ENCODE assay signal across 11 mouse cellular contexts in the genomic region with DNA sequence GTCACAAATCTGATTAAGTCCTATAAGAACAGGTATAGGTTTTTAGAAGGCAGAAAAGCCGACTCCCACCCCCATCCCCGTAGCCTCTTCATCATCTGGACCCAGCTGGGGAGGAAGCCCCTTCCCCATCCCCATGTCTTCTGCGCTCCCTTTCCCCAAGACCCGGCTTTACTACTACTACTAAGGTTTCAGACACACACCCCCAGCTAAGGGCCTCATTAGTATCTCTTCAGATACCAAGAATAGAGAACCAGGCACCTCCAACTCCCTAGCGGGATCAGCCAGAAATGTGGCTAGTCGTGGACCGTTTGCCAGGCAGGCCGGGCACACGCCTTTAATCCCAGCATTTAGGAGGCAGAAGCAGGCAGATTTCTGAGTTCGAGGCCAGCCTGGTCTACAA. TPM values are rescaled to one million over a fixed set of nuclear protein-coding genes. Genes with fewer than 3 reads are reported as not detected.
DNase-seq lines count a peak whose midpoint lies in the region; ATAC-seq and TF ChIP-seq lines count a peak whose summit lies in the region.
"Had no signal": no experiment of that assay in that cellular context is flagged by ENCODE, and none has a peak within 500 bp of the region (broad histone marks: within the 10 kb centered on the region; RNA-seq: fewer than 3 reads in every experiment).

No protein-coding gene starts in this region.

- H3K4me3 ChIP-seq in heart, embryonic 13.5 days = peak overlapping the region; percentile 44; the same call in 1 of the 2 replicates
- H3K4me3 ChIP-seq in stomach, embryonic 14.5 days (ENCODE audit: low read depth, low read length) = no peak overlapping the region
- no peak overlapping the region for H3K4me3 ChIP-seq in stomach, postnatal 0 days (ENCODE audit: low read depth, low read length)
- H3K4me3 ChIP-seq in heart, embryonic 15.5 days = no peak overlapping the region
- no peak overlapping the region for H3K4me3 ChIP-seq in stomach, embryonic 15.5 days (replicated peaks)

- peak overlapping the region; percentile 73 for H3K27ac ChIP-seq in heart, embryonic 13.5 days (replicated peaks)
- H3K27ac ChIP-seq in stomach, embryonic 14.5 days (ENCODE audit: low read length) = 0 out of 2 replicates have a peak overlapping the region, but pooled peaks have one; percentile 0
- H3K27ac ChIP-seq in stomach, postnatal 0 days (replicated peaks) = no peak overlapping the region
- H3K27ac ChIP-seq in heart, embryonic 15.5 days = peak overlapping the region; percentile 76
- H3K27ac ChIP-seq in stomach, embryonic 15.5 days = peak overlapping the region; percentile 80; the same call in 1 of the 2 replicates
- H3K27ac ChIP-seq: midbrain, embryonic 12.5 days had no signal

- no peak for DNase-seq in heart, adult 9 months (ENCODE audit: low spot score in 2 of 2)
- DNase-seq in stomach, postnatal 0 days (ENCODE audit: low spot score) = no peak
- no peak for DNase-seq in adrenal gland, postnatal 14 days

- ATAC-seq in heart, embryonic 13.5 days (ENCODE audit: extremely low read depth, insufficient number of reproducible peaks, low FRiP score, low TSS enrichment) = no peak
- ATAC-seq in stomach, embryonic 14.5 days (ENCODE audit: insufficient number of reproducible peaks, insufficient read depth, low FRiP score, low read depth) = no peak
- ATAC-seq in stomach, postnatal 0 days (ENCODE audit: low FRiP score, low TSS enrichment) = no peak
- no peak for ATAC-seq in heart, embryonic 15.5 days (replicated peaks; ENCODE audit: insufficient number of reproducible peaks, insufficient read depth, low FRiP score, low read depth)
- ATAC-seq in stomach, embryonic 15.5 days (ENCODE audit: insufficient read depth, low FRiP score, low read depth) = no peak
- no peak for ATAC-seq in activated CD4-positive, CD25-positive, alpha-beta regulatory T cell, adult 4 months

- H3K9ac ChIP-seq in heart, embryonic 13.5 days = no peak overlapping the region
- no peak overlapping the region for H3K9ac ChIP-seq in stomach, embryonic 14.5 days (replicated peaks; ENCODE audit: low read depth, low read length)
- no peak overlapping the region for H3K9ac ChIP-seq in stomach, postnatal 0 days (ENCODE audit: low read length)
- H3K9ac ChIP-seq in heart, embryonic 15.5 days = no peak overlapping the region
- H3K9ac ChIP-seq in stomach, embryonic 15.5 days = no peak overlapping the region
- H3K9ac ChIP-seq: midbrain, embryonic 12.5 days had no signal

- TF ChIP-seq CTCF in stomach, postnatal 0 days (IDR thresholded peaks at IDR 0.05; ENCODE audit: low read depth) = no peak

- H3K4me1 ChIP-seq in heart, embryonic 13.5 days = peaks cover 71% of the 10 kb centered on the region
- peaks cover 38% of the 10 kb centered on the region for H3K4me1 ChIP-seq in stomach, embryonic 14.5 days (ENCODE audit: control insufficient read depth, insufficient read depth, low read length)
- H3K4me1 ChIP-seq in stomach, postnatal 0 days (replicated peaks; ENCODE audit: control insufficient read depth, insufficient read depth) = peaks cover 9% of the 10 kb centered on the region
- peaks cover 57% of the 10 kb centered on the region for H3K4me1 ChIP-seq in heart, embryonic 15.5 days (replicated peaks)
- peaks cover 55% of the 10 kb centered on the region for H3K4me1 ChIP-seq in stomach, embryonic 15.5 days

- peak overlapping the region; percentile 69 for H3K4me2 ChIP-seq in heart, embryonic 13.5 days
- peak overlapping the region; percentile 22; the same call in 1 of the 2 replicates for H3K4me2 ChIP-seq in stomach, embryonic 14.5 days (replicated peaks; ENCODE audit: low read depth, low read length)
- no peak overlapping the region for H3K4me2 ChIP-seq in stomach, postnatal 0 days (replicated peaks; ENCODE audit: low read depth)
- H3K4me2 ChIP-seq in heart, embryonic 15.5 days = peak overlapping the region; percentile 74
- no peak overlapping the region for H3K4me2 ChIP-seq in stomach, embryonic 15.5 days

- H3K36me3 ChIP-seq in heart, embryonic 13.5 days = no peaks in the 10 kb centered on the region
- no peaks in the 10 kb centered on the region for H3K36me3 ChIP-seq in stomach, embryonic 14.5 days (ENCODE audit: control insufficient read depth, insufficient read depth, low read length)
- no peaks in the 10 kb centered on the region for H3K36me3 ChIP-seq in stomach, postnatal 0 days (ENCODE audit: control insufficient read depth, insufficient read depth, low read length)
- H3K36me3 ChIP-seq in heart, embryonic 15.5 days = no peaks in the 10 kb centered on the region
- no peaks in the 10 kb centered on the region for H3K36me3 ChIP-seq in stomach, embryonic 15.5 days
- H3K36me3 ChIP-seq: forebrain, embryonic 10.5 days; G1E; midbrain, embryonic 12.5 days had no signal

- no peaks in the 10 kb centered on the region for H3K9me3 ChIP-seq in heart, embryonic 13.5 days
- H3K9me3 ChIP-seq in stomach, embryonic 14.5 days (ENCODE audit: control insufficient read depth, low read depth, low read length) = no peaks in the 10 kb centered on the region
- no peaks in the 10 kb centered on the region for H3K9me3 ChIP-seq in stomach, postnatal 0 days (ENCODE audit: control insufficient read depth, low read length)
- no peaks in the 10 kb centered on the region for H3K9me3 ChIP-seq in heart, embryonic 15.5 days (replicated peaks)
- H3K9me3 ChIP-seq in stomach, embryonic 15.5 days = no peaks in the 10 kb centered on the region
- H3K9me3 ChIP-seq: forebrain, embryonic 10.5 days; G1E; midbrain, embryonic 12.5 days had no signal

- H3K27me3 ChIP-seq in heart, embryonic 13.5 days (replicated peaks) = peaks cover 7% of the 10 kb centered on the region
- no peaks in the 10 kb centered on the region for H3K27me3 ChIP-seq in stomach, embryonic 14.5 days (ENCODE audit: control insufficient read depth, insufficient read depth, low read length)
- no peaks in the 10 kb centered on the region for H3K27me3 ChIP-seq in stomach, postnatal 0 days (ENCODE audit: control insufficient read depth, insufficient read depth, low read length)
- H3K27me3 ChIP-seq in heart, embryonic 15.5 days = peaks cover 6% of the 10 kb centered on the region
- H3K27me3 ChIP-seq in stomach, embryonic 15.5 days (replicated peaks) = no peaks in the 10 kb centered on the region

- TF ChIP-seq EP300 in stomach, postnatal 0 days (optimal IDR thresholded peaks at IDR 0.05) = no peak

- 39% methylated on average over 10 of the region's 10 CpGs for WGBS in heart, embryonic 13.5 days
- 50% methylated on average over 10 of the region's 10 CpGs for WGBS in stomach, embryonic 14.5 days
- WGBS in stomach, postnatal 0 days = 58% methylated on average over 10 of the region's 10 CpGs
- 45% methylated on average over 10 of the region's 10 CpGs for WGBS in heart, embryonic 15.5 days
- WGBS in stomach, embryonic 15.5 days = 46% methylated on average over 10 of the region's 10 CpGs

RNA-seq across cellular contexts. Expression of a gene that starts 0.8 kb away (rescaled TPM):
- polyA plus RNA-seq in heart, embryonic 13.5 days (2015; fragmentation: Nextera tagmentation; extraction: Ambion mirVana) = 30.1 and 30.4 TPM in 2 replicates
- polyA plus RNA-seq in stomach, embryonic 14.5 days (2014; fragmentation: Nextera tagmentation; extraction: Ambion mirVana) = 14.3 and 18.2 TPM in 2 replicates
- polyA plus RNA-seq in stomach, postnatal 0 days (2015; fragmentation: Nextera tagmentation; extraction: Ambion mirVana) = 7.6 and 8.9 TPM in 2 replicates
- polyA plus RNA-seq in heart, embryonic 15.5 days (2015; fragmentation: Nextera tagmentation; extraction: Ambion mirVana) = 23.9 and 30.5 TPM in 2 replicates
- 31.2 and 42.1 TPM in 2 replicates for polyA plus RNA-seq in stomach, embryonic 15.5 days (2015; fragmentation: Nextera tagmentation; extraction: Ambion mirVana)
- total RNA-seq in adrenal gland, postnatal 14 days (2021) = 10.1 and 15.3 TPM in 2 replicates
- polyA plus RNA-seq in activated CD4-positive, CD25-positive, alpha-beta regulatory T cell, adult 4 months (2017; shearing (Covaris generic)) = under 1 TPM in 1 of 2 experiments, not detected in 1; 0.89 TPM

RNA-seq across cellular contexts. Expression of a gene that starts 6.0 kb away (rescaled TPM):
- polyA plus RNA-seq in heart, embryonic 13.5 days (2015; fragmentation: Nextera tagmentation; extraction: Ambion mirVana) = 0.44 and 0.64 TPM in 2 replicates
- polyA plus RNA-seq in stomach, embryonic 14.5 days (2014; fragmentation: Nextera tagmentation; extraction: Ambion mirVana) = 0.57 and 0.69 TPM in 2 replicates
- 0.24 and 0.35 TPM in 2 replicates for polyA plus RNA-seq in stomach, postnatal 0 days (2015; fragmentation: Nextera tagmentation; extraction: Ambion mirVana)
- polyA plus RNA-seq in heart, embryonic 15.5 days (2015; fragmentation: Nextera tagmentation; extraction: Ambion mirVana) = 0.48 and 0.72 TPM in 2 replicates
- 0.55 and 0.71 TPM in 2 replicates for polyA plus RNA-seq in stomach, embryonic 15.5 days (2015; fragmentation: Nextera tagmentation; extraction: Ambion mirVana)
- total RNA-seq in adrenal gland, postnatal 14 days (2021) = 2.0 TPM in 2 replicates
- 1 to 10 TPM; 1.5 to 2.5 TPM for polyA plus RNA-seq in activated CD4-positive, CD25-positive, alpha-beta regulatory T cell, adult 4 months (2017; shearing (Covaris generic))

RNA-seq across cellular contexts. Expression of a gene that starts 25.7 kb away (rescaled TPM):
- polyA plus RNA-seq in heart, embryonic 13.5 days (2015; fragmentation: Nextera tagmentation; extraction: Ambion mirVana) = 23.4 and 26.4 TPM in 2 replicates
- 17.7 and 19.1 TPM in 2 replicates for polyA plus RNA-seq in stomach, embryonic 14.5 days (2014; fragmentation: Nextera tagmentation; extraction: Ambion mirVana)
- polyA plus RNA-seq in stomach, postnatal 0 days (2015; fragmentation: Nextera tagmentation; extraction: Ambion mirVana) = 4.8 and 6.9 TPM in 2 replicates
- polyA plus RNA-seq in heart, embryonic 15.5 days (2015; fragmentation: Nextera tagmentation; extraction: Ambion mirVana) = 23.6 and 29.3 TPM in 2 replicates
- polyA plus RNA-seq in stomach, embryonic 15.5 days (2015; fragmentation: Nextera tagmentation; extraction: Ambion mirVana) = 28.8 and 35.6 TPM in 2 replicates
- total RNA-seq in adrenal gland, postnatal 14 days (2021) = 17.8 and 18.1 TPM in 2 replicates
- 1 to 10 TPM in 1 of 2 experiments, under 1 TPM in 1; 0.78 to 1.5 TPM for polyA plus RNA-seq in activated CD4-positive, CD25-positive, alpha-beta regulatory T cell, adult 4 months (2017; shearing (Covaris generic))

RNA-seq across cellular contexts. Expression of a gene that starts 27.5 kb away (rescaled TPM):
- 24.6 and 25.6 TPM in 2 replicates for polyA plus RNA-seq in heart, embryonic 13.5 days (2015; fragmentation: Nextera tagmentation; extraction: Ambion mirVana)
- polyA plus RNA-seq in stomach, embryonic 14.5 days (2014; fragmentation: Nextera tagmentation; extraction: Ambion mirVana) = 33.4 and 43.4 TPM in 2 replicates
- 15.1 and 15.6 TPM in 2 replicates for polyA plus RNA-seq in stomach, postnatal 0 days (2015; fragmentation: Nextera tagmentation; extraction: Ambion mirVana)
- polyA plus RNA-seq in heart, embryonic 15.5 days (2015; fragmentation: Nextera tagmentation; extraction: Ambion mirVana) = 20.8 and 26.7 TPM in 2 replicates
- polyA plus RNA-seq in stomach, embryonic 15.5 days (2015; fragmentation: Nextera tagmentation; extraction: Ambion mirVana) = 32.9 and 33.3 TPM in 2 replicates
- total RNA-seq in adrenal gland, postnatal 14 days (2021) = 22.2 and 24.3 TPM in 2 replicates
- polyA plus RNA-seq in activated CD4-positive, CD25-positive, alpha-beta regulatory T cell, adult 4 months (2017; shearing (Covaris generic)) = 10 to 100 TPM; 23.1 TPM

RNA-seq across cellular contexts. Expression of a gene that starts 28.2 kb away (rescaled TPM):
- 10.3 and 10.6 TPM in 2 replicates for polyA plus RNA-seq in heart, embryonic 13.5 days (2015; fragmentation: Nextera tagmentation; extraction: Ambion mirVana)
- polyA plus RNA-seq in stomach, embryonic 14.5 days (2014; fragmentation: Nextera tagmentation; extraction: Ambion mirVana) = 7.8 and 9.1 TPM in 2 replicates
- 3.3 and 5.3 TPM in 2 replicates for polyA plus RNA-seq in stomach, postnatal 0 days (2015; fragmentation: Nextera tagmentation; extraction: Ambion mirVana)
- polyA plus RNA-seq in heart, embryonic 15.5 days (2015; fragmentation: Nextera tagmentation; extraction: Ambion mirVana) = 12.3 and 13.7 TPM in 2 replicates
- 10.9 and 12.6 TPM in 2 replicates for polyA plus RNA-seq in stomach, embryonic 15.5 days (2015; fragmentation: Nextera tagmentation; extraction: Ambion mirVana)
- total RNA-seq in adrenal gland, postnatal 14 days (2021) = 18.1 and 22.5 TPM in 2 replicates
- polyA plus RNA-seq in activated CD4-positive, CD25-positive, alpha-beta regulatory T cell, adult 4 months (2017; shearing (Covaris generic)) = 1 to 10 TPM; 1.1 to 1.7 TPM

Comparison
In these comparisons a context has a peak if more than half of its experiments do, and no peak if none do; other contexts are left out.
1. H3K4me2 ChIP-seq: peak in heart, embryonic 13.5 days (single experiment), stomach, embryonic 14.5 days (single experiment) and heart, embryonic 15.5 days (single experiment); none in stomach, postnatal 0 days (single experiment) and stomach, embryonic 15.5 days (single experiment).